Mouse (Mus musculus) midbrain, embryonic 11.5 days (tissue): ENCODE results near the gene Rrp9. TPM values are rescaled to one million over a fixed set of nuclear protein-coding genes. Genes with fewer than 3 reads are reported as not detected.

Experiments used
- ATAC-seq: fragments of 200-750 bp; cut with Nextera tagmentation; 2 replicates; pipeline ENCODE4 v1.8.0; 2017; ENCODE audit warnings: moderate TSS enrichment, moderate library complexity; ENCODE audit not compliant: low FRiP score
- DNase-seq: peaks from one replicate; pipeline ENCODE4 v3.0.0; 2015; ENCODE audit warnings: low spot score; ENCODE audit errors: missing footprints
- H3K27ac ChIP-seq: fragments of 300-500 bp; sonication (generic); 2 replicates; pipeline ENCODE4 v1.5.1; 2014; ENCODE audit warnings: low read depth, low read length
- H3K27me3 ChIP-seq: fragments of 300-500 bp; sonication (generic); 2 replicates; pipeline ENCODE4 v1.6.1; 2014; ENCODE audit warnings: mild to moderate bottlenecking, low read length, moderate library complexity, mixed read lengths; ENCODE audit not compliant: control insufficient read depth, insufficient read depth
- H3K36me3 ChIP-seq: fragments of 300-500 bp; sonication (generic); 2 replicates; pipeline ENCODE4 v1.6.1; 2014; ENCODE audit warnings: mild to moderate bottlenecking, low read length, moderate library complexity, mixed read lengths; ENCODE audit not compliant: control insufficient read depth, insufficient read depth
- H3K4me1 ChIP-seq: fragments of 300-500 bp; sonication (generic); 2 replicates; pipeline ENCODE4 v1.6.1; 2014; ENCODE audit warnings: low read length; ENCODE audit not compliant: control insufficient read depth, insufficient read depth
- H3K4me2 ChIP-seq: fragments of 300-500 bp; sonication (generic); 2 replicates; pipeline ENCODE4 v1.6.1; 2014; ENCODE audit warnings: mild to moderate bottlenecking, moderate library complexity
- H3K4me3 ChIP-seq: fragments of 300-500 bp; sonication (generic); 2 replicates; pipeline ENCODE4 v1.5.1; 2014; ENCODE audit warnings: low read depth, low read length
- H3K9ac ChIP-seq: fragments of 300-500 bp; sonication (generic); 2 replicates; pipeline ENCODE4 v1.6.1; 2014; ENCODE audit warnings: low read length
- H3K9me3 ChIP-seq: fragments of 300-500 bp; sonication (generic); 2 replicates; pipeline ENCODE4 v1.6.1; 2016; ENCODE audit warnings: low read length; ENCODE audit not compliant: control insufficient read depth
- WGBS: fragments of 180-500 bp; shearing (Covaris S2); extraction: QIAGEN DNeasy Blood & Tissue Kit; methylation state at CpG from one replicate; pipeline ENCODE4 v1.1.7; 2014; 5-methylcytosine and 5-hydroxymethylcytosine counted together
- polyA plus RNA-seq: library from polyadenylated mRNA; unstranded; fragments of >200 nt; fragmentation: Nextera tagmentation; extraction: Ambion mirVana; gene quantifications from 2 replicates; pipeline ENCODE4 v1.2.1, GENCODE M21; 2014

Rrp9 gene
- polyA plus RNA-seq, 1 experiment from 2014 or later: 44.4 TPM

DNA sequence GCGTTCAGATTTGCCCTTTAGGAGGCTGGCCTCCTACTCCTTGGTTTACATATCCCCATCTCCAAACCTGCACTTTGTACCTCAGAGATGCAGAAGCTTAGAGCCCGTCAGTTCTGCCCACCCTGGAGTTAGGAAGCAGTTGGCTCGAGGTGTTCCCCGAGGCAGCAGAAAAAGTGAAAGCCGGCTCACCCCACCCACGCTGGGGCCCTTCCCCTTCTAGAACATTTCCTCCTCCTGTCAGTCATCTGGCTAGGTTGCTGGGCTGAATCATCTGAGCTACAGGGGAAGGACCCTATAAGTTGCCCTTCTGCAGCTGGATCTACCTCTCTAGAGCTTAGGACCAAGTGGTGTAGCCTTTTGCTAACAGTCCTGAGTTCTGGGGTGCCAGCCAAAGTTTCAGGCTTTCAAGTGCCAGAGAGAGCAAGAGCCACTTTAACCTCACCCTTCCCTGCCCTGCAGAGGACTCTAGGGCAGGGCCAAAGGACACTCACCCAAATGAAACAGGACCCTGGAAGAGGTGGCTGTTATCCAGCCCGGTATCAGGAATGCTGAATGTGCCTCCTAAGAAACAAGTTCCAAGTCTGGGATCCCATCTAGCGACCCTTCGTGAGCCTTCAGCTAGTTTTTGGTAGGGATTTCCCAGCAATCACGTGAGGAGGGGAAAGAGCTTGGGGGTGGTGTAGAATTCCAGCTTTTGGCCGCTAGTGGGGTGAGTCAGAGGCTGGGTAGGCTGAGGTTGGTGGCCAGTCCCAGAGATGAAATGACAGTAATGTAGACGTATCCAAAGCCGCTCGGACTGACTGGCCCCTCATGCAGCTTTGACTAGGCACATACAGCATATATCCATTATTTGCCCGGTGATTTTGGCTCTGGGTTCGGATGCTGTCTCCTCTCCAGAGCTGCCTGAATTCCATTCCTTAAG, 500 bp downstream of the Rrp9 start:
- H3K4me3 ChIP-seq: no peak overlapping the region
- peak overlapping the region; percentile 38 for H3K9ac ChIP-seq
- no peaks in the 10 kb centered on the region for H3K27me3 ChIP-seq
- DNase-seq (no peak), ATAC-seq (peak; percentile 52; the same call in 1 of the 2 replicates)
- peaks cover 6% of the 10 kb centered on the region for H3K36me3 ChIP-seq
- no peaks in the 10 kb centered on the region for H3K9me3 ChIP-seq
- peak overlapping the region; percentile 30; the same call in 1 of the 2 replicates for H3K4me2 ChIP-seq
- H3K27ac ChIP-seq: no peak overlapping the region
- 38% methylated on average over 16 of the region's 16 CpGs for WGBS
- H3K4me1 ChIP-seq: peaks cover 29% of the 10 kb centered on the region

DNA sequence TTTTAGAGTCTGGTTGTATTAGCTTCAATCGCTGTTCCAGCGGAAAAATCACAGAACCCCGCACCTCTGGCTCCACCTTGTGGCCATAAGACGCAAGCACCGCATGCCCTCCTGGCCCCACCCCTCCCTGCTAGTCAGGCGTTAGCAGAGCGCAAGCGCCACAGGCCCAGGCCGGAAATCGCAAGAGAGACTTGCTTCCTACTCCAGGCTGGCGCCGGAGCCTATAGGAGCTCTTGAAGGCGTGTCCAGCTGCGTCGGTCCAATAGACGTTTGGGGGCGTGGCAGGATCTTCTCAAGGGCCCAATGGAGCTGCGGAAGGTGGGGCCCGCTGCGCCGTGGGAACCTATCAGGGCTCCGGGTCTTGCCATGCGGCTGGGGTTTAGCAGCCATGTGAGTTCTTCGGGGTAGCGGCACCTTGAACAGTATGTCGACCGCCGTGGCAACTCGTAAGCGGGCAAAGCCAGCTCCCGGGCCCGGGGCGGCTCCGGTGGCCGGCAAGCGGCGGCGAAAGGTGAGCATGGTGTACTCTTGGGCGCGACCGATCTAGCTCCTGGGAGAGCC, 1.2 kb downstream of the Rrp9 start, which contains the start of gene Parp3:
Parp3 (minus strand) TSS at position 26 of the 561 bp plus-strand sequence.
- DNase-seq (peak; percentile 99), ATAC-seq (peak; percentile 98)
- no peaks in the 10 kb centered on the region for H3K27me3 ChIP-seq
- H3K9ac ChIP-seq: peak within 1 kb of the TSS; percentile 67
- H3K27ac ChIP-seq: no peak within 1 kb of the TSS
- peak within 1 kb of the TSS; percentile 97 for H3K4me2 ChIP-seq
- no peaks in the 10 kb centered on the region for H3K9me3 ChIP-seq
- peak within 1 kb of the TSS; percentile 56 for H3K4me3 ChIP-seq
- WGBS: under 1% methylated on average over 41 of the region's 41 CpGs
- peaks cover 6% of the 10 kb centered on the region for H3K36me3 ChIP-seq
- H3K4me1 ChIP-seq: peaks cover 24% of the 10 kb centered on the region

DNA sequence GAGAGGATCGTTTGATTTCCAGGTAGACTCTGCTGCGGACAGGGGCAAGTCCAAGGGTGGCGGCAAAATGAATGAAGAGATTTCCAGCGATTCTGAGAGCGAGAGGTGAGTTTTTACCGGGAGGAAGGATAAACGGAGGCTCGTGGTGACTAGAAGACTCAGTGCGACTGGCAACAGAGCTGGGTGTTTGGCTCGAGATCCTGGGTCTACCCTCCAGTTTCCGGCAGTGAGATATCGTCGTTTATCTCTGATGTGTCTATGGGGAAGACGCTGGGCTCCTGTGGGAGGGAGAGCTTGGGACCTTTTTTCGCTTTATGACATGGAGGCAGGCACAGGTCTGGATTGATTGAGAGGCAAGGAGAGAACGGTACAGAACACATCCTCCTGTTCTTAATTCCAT, 1.9 kb downstream of the Rrp9 start:
- no peaks in the 10 kb centered on the region for H3K9me3 ChIP-seq
- 6% methylated on average over 16 of the region's 16 CpGs for WGBS
- peaks cover 24% of the 10 kb centered on the region for H3K4me1 ChIP-seq
- H3K27ac ChIP-seq: no peak overlapping the region
- H3K4me2 ChIP-seq: peak overlapping the region; percentile 97
- H3K9ac ChIP-seq: peak overlapping the region; percentile 67
- no peaks in the 10 kb centered on the region for H3K27me3 ChIP-seq
- peaks cover 6% of the 10 kb centered on the region for H3K36me3 ChIP-seq
- no peak for ATAC-seq
- DNase-seq: peak; percentile 87
- H3K4me3 ChIP-seq: peak overlapping the region; percentile 56

DNA sequence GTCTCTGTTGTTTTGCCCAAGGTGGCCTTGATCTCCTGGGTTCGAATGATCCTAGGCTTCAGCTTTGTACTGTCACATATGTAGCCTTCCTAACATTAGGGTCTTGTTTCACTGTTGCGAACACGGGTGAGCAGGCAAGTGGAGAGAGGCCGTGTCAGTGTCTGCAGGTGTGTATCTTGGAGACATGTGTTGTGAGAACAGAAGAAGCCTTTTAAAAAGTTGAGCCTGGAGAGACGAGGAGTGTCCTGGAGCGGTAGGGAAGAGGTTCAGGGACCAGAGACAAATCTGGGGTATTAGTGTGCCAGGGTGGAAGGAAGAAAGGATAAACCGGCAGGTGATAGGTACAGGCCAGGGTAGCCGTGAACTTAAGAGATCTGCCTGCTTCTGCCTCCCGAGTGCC, 2.3 kb downstream of the Rrp9 start:
- Histone ChIP-seq H3K27ac (no peak overlapping the region), H3K9me3 (no peaks in the 10 kb centered on the region), H3K4me1 (peaks cover 24% of the 10 kb centered on the region), H3K27me3 (no peaks in the 10 kb centered on the region), H3K4me3 (peak overlapping the region; percentile 56), H3K4me2 (peak overlapping the region; percentile 97), H3K36me3 (peaks cover 6% of the 10 kb centered on the region), H3K9ac (peak overlapping the region; percentile 67)
- WGBS: 81% methylated on average over 9 of the region's 9 CpGs
- DNase-seq: no peak
- ATAC-seq: no peak

DNA sequence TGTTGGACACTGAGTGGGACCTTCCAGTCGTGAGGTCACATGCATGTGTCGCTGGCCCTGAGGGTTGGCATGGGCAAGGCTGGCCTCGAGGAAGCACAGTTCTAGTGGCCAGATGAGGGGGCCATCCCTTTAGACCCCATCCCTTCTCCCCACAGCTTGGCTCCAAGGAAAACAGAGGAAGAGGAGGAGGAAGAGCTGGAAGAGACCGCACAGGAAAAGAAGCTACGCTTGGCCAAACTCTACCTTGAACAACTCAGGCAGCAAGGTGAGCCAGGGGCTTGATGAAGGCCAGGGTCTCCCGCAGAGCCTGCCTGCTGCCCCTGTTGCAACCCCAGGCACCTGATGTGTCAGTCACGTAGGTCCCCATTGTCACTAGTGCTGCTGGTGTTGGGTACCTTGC, 4.8 kb downstream of the Rrp9 start:
- no peak overlapping the region for H3K9ac ChIP-seq
- ATAC-seq (no peak), DNase-seq (no peak)
- no peak overlapping the region for H3K4me2 ChIP-seq
- no peak overlapping the region for H3K27ac ChIP-seq
- H3K36me3 ChIP-seq: peaks cover 19% of the 10 kb centered on the region
- H3K27me3 ChIP-seq: no peaks in the 10 kb centered on the region
- 92% methylated on average over 7 of the region's 7 CpGs for WGBS
- H3K9me3 ChIP-seq: no peaks in the 10 kb centered on the region
- H3K4me1 ChIP-seq: peaks cover 13% of the 10 kb centered on the region
- no peak overlapping the region for H3K4me3 ChIP-seq

DNA sequence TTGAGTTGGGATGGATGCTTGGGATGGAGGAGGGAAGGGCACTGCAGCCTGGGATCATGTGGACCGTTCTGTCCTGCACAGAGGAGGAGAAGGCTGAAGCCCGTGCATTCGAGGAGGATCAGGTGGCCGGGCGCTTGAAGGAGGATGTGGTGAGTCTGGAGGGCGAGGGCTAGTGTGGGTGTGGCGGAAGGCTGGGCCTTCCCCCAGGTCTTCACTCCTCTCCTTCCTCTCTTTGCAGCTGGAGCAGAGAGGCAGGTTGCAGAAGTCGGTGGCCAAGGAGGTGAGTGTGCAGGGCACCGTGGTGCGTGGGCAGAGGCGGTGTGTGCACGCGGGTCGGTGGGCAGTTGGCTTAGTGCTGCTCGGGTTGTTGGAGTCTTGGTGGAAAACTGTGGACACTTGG, 5.3 kb downstream of the Rrp9 start:
- no peak for DNase-seq
- Histone ChIP-seq H3K36me3 (peaks cover 19% of the 10 kb centered on the region), H3K4me1 (peaks cover 13% of the 10 kb centered on the region), H3K9me3 (no peaks in the 10 kb centered on the region), H3K4me2 (no peak overlapping the region), H3K9ac (no peak overlapping the region), H3K27ac (no peak overlapping the region), H3K4me3 (no peak overlapping the region), H3K27me3 (no peaks in the 10 kb centered on the region)
- WGBS: 90% methylated on average over 15 of the region's 15 CpGs
- ATAC-seq: no peak

DNA sequence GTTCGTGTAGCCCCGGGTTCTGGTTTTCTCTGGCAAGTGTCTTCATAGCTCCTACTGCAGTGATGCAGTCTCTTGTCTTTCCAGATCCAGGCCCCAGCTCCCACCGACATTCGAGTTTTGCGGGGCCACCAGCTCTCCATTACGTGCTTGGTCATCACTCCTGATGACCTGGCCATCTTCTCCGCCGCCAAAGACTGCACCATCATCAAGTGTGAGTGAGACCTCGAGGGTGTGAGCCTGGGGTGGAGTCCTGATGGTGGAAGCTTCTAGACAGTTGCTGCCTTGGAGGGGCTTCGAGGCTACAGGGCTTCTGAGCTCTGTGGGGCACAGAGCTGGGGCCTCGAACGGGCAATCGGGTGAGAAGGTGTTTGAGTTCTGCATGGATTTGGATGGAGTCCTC, 5.9 kb downstream of the Rrp9 start:
- WGBS: 92% methylated on average over 13 of the region's 13 CpGs
- DNase-seq (no peak), ATAC-seq (no peak)
- H3K36me3 ChIP-seq: peaks cover 19% of the 10 kb centered on the region
- no peak overlapping the region for H3K9ac ChIP-seq
- H3K27me3 ChIP-seq: no peaks in the 10 kb centered on the region
- H3K9me3 ChIP-seq: no peaks in the 10 kb centered on the region
- H3K4me1 ChIP-seq: peaks cover 8% of the 10 kb centered on the region
- H3K4me2 ChIP-seq: no peak overlapping the region
- H3K27ac ChIP-seq: no peak overlapping the region
- H3K4me3 ChIP-seq: no peak overlapping the region

DNA sequence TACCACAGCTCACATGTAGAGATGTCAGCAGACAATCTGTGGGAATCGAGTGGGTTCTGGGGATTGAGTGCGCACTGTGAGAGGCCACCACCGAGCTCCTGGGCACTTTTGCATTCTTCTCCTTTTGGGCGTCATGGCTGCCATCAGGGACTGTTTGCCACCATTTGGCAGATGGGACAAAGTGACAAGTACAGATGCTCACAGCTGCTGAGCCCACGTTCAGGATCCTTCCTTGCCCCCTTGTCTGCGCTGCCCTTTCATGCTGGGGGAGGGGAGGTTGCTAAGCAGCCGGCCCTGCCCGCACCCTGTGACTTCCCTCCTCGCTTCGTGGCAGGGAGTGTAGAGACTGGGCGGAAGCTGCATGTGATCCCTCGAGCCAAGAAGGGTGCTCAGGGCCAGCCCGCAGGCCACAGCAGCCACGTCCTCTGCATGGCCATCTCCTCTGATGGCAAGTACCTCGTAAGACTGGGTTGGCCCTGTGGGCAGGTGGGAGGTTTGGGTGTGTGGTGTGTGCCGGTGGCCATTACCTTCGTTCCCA, 6.9 kb downstream of the Rrp9 start:
- Histone ChIP-seq H3K9ac (no peak overlapping the region), H3K36me3 (peaks cover 19% of the 10 kb centered on the region), H3K9me3 (no peaks in the 10 kb centered on the region), H3K4me3 (no peak overlapping the region), H3K4me2 (no peak overlapping the region), H3K4me1 (peaks cover 7% of the 10 kb centered on the region), H3K27me3 (no peaks in the 10 kb centered on the region), H3K27ac (no peak overlapping the region)
- 91% methylated on average over 17 of the region's 17 CpGs for WGBS
- ATAC-seq (no peak), DNase-seq (peak; percentile 73)

DNA sequence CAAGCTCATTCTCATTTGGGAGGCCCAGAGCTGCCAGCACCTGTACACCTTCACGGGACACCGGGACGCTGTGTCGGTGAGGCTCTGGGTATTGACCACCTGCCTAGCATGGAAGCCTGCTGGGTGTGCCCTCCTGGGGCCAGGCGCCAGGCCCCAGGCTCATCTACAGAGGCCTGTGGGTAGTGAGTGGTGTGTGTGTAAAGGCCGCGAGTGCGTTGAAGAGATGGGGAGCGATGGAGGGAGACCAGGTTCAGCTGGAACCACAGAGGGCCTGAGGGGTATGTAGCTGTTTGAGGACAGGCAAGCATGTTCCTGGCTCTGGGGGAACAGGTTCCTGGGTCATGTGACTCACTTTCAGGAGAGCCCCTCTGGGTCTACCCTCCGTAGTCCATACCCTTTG, 7.4 kb downstream of the Rrp9 start:
- no peak for ATAC-seq
- H3K36me3 ChIP-seq: peaks cover 19% of the 10 kb centered on the region
- no peak overlapping the region for H3K4me2 ChIP-seq
- H3K4me3 ChIP-seq: no peak overlapping the region
- no peaks in the 10 kb centered on the region for H3K27me3 ChIP-seq
- 97% methylated on average over 10 of the region's 10 CpGs for WGBS
- H3K4me1 ChIP-seq: peaks cover 2% of the 10 kb centered on the region; the same call in 1 of the 2 replicates
- H3K27ac ChIP-seq: no peak overlapping the region
- no peak for DNase-seq
- no peaks in the 10 kb centered on the region for H3K9me3 ChIP-seq
- no peak overlapping the region for H3K9ac ChIP-seq
